Mouse (Mus musculus) gastrocnemius, adult 2 months (tissue): ENCODE measurements around the gene Myo1f. TPM values are rescaled to one million over a fixed set of nuclear protein-coding genes. Genes with fewer than 3 reads are reported as not detected.
A peak's percentile ranks its signal among the peaks of the same experiment; 100 is the strongest.

Experiments used
- DNase-seq: peaks from one replicate; pipeline ENCODE4 v3.0.0; 2022
- H3K27ac ChIP-seq: fragments of 200-600 bp; 2 replicates; pipeline ENCODE4 v1.8.1; 2022; ENCODE audit warnings: mild to moderate bottlenecking
- H3K4me3 ChIP-seq: fragments of 200-600 bp; 2 replicates; pipeline ENCODE4 v1.8.1; 2022; ENCODE audit warnings: mild to moderate bottlenecking, moderate library complexity
- CTCF ChIP-seq: fragments of 200-600 bp; IDR thresholded peaks from 2 replicates; pipeline ENCODE4 v1.8.1; 2022; ENCODE audit warnings: antibody characterized with exemption, mild to moderate bottlenecking, moderate library complexity
- intact Hi-C: fragments of 180-260 bp; cut with DNase I; formaldehyde crosslinking; loops from one replicate; pipeline ENCODE4 v1.15.1; 2025
- long read RNA-seq, 2 experiments: library from polyadenylated mRNA; stranded (forward); transcript quantifications; one replicate each; pipeline ENCODE4 v2.0.0; 2021
- total RNA-seq, 2 experiments: library from RNA; stranded (reverse); gene quantifications; 2 replicates each; pipeline ENCODE4 v1.2.3; 2021

Myo1f gene
- under 1 TPM; 0.50 to 0.66 TPM for total RNA-seq
- long read RNA-seq, experiment 1, partial matches to known transcripts = 0 of 4 reads
- long read RNA-seq, experiment 1, other reads (novel, unspliced or antisense) = 2 of 4 reads
- long read RNA-seq, experiment 2 = 0 reads

- Histone ChIP-seq H3K27ac (no peak within 1 kb of the TSS; the same call in 1 of the 2 replicates), H3K4me3 (peak within 1 kb of the TSS; percentile 20; the same call in 1 of the 2 replicates)
- TF ChIP-seq CTCF = no peak
- DNase-seq = no peak
- intact Hi-C loops = no loop called here
Measured at GRCm38 (mm10) chr17:33555223-33555855, at the start of gene Myo1f. Gene Myo1f (plus strand): TSS chr17:33555707.

- no peak for DNase-seq
- intact Hi-C loops = no loop called here
- Histone ChIP-seq H3K4me3 (no peak overlapping the region), H3K27ac (no peak overlapping the region)
- no peak for TF ChIP-seq CTCF
Measured at GRCm38 (mm10) chr17:33508386-33508785, 47.1 kb upstream of the Myo1f start.

GRCm38 (mm10) chr17:33510172-33510571, 45.3 kb upstream of the Myo1f start:
- H3K27ac ChIP-seq = no peak overlapping the region
- TF ChIP-seq CTCF = no peak
- H3K4me3 ChIP-seq = no peak overlapping the region
- no peak for DNase-seq
- intact Hi-C loops = no loop called here

DNA sequence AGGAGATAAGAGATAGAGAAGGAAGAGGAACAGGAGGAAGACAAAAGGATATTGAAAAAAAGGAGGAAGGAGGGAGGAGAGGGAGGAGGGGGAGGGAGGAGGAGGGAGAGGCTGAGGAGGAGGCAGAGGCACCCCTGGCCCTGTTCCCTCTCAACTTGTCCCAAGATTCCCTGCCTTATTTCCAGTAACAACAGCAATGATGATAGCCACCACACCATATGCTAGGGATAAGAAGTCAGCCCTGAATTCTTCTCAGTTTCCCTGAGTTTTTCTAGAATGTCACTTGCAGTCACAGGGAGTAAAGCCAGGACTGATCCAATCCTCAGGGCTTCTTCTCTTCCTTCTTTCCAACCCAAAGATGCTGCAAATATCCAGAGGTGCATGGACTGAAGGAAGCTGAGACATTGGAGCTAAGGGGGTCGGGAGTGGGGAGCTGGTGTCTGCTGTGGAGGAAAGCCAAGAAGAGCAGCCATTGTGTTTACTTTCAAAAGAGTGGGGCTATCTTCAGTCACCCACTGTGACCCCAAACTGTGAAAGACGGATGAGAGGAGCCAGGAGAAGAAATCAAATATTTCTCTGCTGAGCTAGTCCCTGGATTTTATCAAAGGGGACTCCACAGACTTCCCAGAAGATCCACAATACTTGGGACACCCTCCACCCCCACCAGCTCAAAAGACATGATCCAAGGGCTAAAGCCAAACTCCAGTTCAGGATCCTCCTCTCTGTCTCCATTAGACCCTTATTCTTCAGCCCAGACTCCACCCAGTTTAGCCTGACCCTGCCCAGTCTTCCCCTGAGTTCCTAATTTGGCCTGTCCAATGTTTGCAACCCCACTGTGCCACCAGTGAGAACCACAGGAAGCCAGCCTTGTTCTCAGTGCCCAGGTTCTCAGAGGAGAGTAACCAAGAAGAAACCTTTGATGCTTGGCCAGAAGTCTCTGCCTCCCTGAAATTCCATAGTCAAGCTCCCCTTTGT, 42.8 kb upstream of the Myo1f start:
- no peak overlapping the region for H3K27ac ChIP-seq
- H3K4me3 ChIP-seq = no peak overlapping the region
- intact Hi-C loops = no loop called here
- DNase-seq = no peak
- TF ChIP-seq CTCF = no peak

DNA sequence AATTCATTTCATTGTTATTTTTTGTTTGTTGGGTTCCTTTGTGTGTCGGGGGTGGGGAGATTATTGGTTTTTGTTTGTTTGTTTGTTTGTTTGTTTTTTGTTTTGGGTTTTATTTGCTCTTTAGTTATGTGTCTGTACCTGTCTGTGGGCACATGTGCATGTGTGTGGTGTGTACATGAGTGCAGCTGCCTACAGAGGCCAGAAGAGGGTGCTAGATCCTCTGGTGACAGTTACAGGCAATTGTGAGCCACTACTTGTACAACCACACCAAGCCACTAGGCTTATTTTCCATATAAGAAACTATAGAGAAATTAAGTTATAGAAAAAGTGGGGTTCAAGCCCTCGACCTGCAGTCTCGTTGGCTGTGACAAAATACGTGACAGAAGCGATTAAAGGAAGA, 41.6 kb upstream of the Myo1f start:
- Histone ChIP-seq H3K4me3 (no peak overlapping the region), H3K27ac (no peak overlapping the region)
- peak; percentile 27; the same call in 1 of the 2 replicates for TF ChIP-seq CTCF
- no peak for DNase-seq
- intact Hi-C loops = no loop called here

DNA sequence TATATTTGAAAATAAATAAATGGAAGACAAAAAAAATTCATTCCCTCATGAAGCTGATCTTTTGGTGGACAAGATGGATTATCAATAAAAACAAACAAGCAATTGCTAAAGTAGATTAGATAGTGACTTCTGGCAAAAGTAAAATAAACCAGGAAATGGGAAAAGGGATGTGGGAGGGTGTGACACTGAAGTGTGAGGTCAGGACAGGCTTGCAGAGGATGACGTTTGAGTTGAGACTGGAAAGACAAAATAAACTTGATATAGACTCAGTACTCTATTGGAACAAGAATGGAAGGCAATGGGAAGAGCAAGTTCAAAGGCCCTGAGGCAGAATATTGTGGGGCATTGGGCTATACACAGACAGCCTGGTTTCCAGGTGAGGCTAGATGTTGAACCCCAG, 35.1 kb upstream of the Myo1f start:
- H3K4me3 ChIP-seq = no peak overlapping the region
- no peak for DNase-seq
- H3K27ac ChIP-seq = no peak overlapping the region
- intact Hi-C loops = no loop called here
- no peak for TF ChIP-seq CTCF

- peak overlapping the region; percentile 77 for H3K4me3 ChIP-seq
- peak; percentile 35 for DNase-seq
- H3K27ac ChIP-seq = peak overlapping the region; percentile 89
- TF ChIP-seq CTCF = no peak
- intact Hi-C loops = no loop called here
Measured at GRCm38 (mm10) chr17:33523431-33523917, 32.0 kb upstream of the Myo1f start.

DNA sequence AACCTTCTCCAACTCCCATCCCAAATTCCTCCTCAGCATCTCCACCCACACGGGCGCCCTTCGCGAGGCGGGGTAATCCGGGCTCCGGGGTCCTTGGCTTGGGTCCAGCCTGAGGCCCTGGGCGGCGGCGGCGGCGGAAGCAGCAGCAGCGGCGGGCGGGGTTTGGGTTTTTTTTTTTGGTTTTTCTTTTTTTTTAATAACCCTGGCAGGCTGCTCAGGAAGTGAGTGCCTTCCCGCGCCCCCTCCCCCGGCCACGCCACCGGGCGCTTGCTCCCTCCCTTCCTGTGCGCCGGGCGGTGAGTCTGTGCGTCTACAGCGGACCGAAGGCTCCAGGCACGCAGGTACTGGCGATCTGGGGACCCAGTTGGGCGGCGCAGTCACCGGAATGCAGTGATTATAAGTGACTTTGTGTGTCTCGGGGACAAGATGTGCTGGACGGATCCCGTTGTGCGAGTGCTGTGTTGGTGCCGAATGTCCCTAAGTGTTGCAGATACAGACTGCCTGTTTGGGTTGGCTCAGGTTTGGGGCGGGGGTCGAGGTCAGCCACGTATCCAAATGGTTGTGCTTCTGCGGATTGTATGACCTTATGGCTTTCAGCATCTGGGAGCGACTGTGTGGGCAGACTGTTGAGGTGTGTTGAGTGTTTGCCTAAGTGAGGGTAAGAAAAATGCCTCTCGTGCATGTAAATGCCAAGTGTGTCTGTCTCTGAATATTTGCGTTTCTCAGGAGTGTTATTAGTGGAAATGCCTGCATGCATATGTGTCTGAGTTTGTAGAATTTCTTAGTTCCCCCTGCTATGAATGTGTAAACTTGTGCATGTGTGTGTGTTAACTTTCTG, 31.4 kb upstream of the Myo1f start, which contains the start of gene Adamts10:
Adamts10 (plus strand) TSS at position 287 of the 838 bp plus-strand sequence.
- H3K4me3 ChIP-seq = peak within 1 kb of the TSS; percentile 77
- no peak for TF ChIP-seq CTCF
- H3K27ac ChIP-seq = peak within 1 kb of the TSS; percentile 89
- intact Hi-C loops = no loop called here
- peak; percentile 86 for DNase-seq

DNA sequence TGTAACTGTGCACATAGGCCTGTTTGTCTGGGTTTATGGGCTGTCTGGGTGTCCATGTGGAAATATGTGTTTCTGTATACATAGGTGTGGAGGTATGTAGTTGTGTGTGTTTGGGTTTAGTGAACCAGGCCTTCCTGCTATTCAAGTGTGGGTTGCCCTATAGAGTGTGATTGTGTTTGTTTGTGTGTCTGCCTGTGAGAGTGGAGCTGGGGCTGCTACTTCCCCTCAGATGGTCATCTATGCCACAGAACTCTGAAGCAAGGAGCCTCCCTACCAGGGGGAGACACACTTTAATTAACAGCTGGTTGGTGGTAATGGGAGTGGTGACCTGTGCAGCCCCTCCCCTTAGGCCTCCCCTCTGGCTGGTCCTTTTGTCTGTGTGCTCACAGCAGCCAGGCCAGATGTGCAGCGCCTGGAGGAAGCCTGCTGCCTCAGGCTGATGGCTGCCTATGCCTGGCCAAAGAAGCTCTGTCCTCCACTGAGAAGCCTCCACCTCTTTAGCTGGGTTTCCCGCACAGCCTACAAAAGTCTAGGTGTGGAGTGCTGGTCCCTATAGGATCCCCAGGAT, 30.6 kb upstream of the Myo1f start:
- no peak for TF ChIP-seq CTCF
- intact Hi-C loops = no loop called here
- Histone ChIP-seq H3K27ac (peak overlapping the region; percentile 89), H3K4me3 (peak overlapping the region; percentile 77)
- DNase-seq = peak; percentile 42

- intact Hi-C loops = no loop called here
- Histone ChIP-seq H3K4me3 (peak overlapping the region; percentile 77), H3K27ac (peak overlapping the region; percentile 89)
- peak; percentile 45 for DNase-seq
- no peak for TF ChIP-seq CTCF
Measured at GRCm38 (mm10) chr17:33526506-33526905, 29.0 kb upstream of the Myo1f start.

DNA sequence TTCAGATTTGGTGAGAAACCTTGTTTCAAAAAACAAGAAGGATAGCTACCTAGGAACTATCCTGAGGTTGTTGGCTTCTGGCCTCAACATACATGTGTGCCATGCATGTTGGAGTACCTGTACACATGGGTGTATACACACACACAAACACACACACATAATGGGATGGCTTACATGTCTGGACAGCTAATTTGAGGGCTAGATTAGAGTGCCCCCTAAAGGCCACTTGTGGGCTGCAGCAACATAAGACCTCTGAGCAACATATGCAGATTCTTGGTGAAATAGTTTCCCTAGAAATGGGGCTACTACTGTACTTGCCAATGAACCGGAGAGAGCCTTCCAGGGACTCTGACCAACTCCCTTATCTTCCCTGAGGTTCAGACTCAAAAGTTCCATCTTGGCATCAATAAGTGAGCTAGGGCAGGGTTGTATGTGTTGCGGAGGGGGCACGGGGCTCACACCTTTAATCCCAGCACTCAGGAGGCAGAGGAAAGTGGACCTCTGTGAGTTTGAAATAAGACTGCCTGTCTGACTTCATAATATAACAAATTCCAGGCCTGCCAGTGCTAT, 16.3 kb upstream of the Myo1f start:
- peak; percentile 44 for DNase-seq
- intact Hi-C loops = loop anchor here (1.0 kb wide), 1 partner anchor 100 kb away; no protein-coding TSS in a partner anchor

More for the DNA sequence above, 16.3 kb upstream of the Myo1f start:
- peak; percentile 90 for TF ChIP-seq CTCF
- Histone ChIP-seq H3K4me3 (no peak overlapping the region), H3K27ac (no peak overlapping the region)
